Mouse (Mus musculus) forebrain, embryonic 11.5 days (tissue): ENCODE results near the gene Zdhhc3. TPM values are rescaled to one million over a fixed set of nuclear protein-coding genes. Genes with fewer than 3 reads are reported as not detected.

Experiments used
- ATAC-seq: fragments of 200-750 bp; cut with Nextera tagmentation; replicated peaks from 2 replicates; pipeline ENCODE4 v1.8.0; 2017; ENCODE audit warnings: moderate TSS enrichment; ENCODE audit not compliant: low FRiP score
- DNase-seq: peaks from one replicate; pipeline ENCODE4 v3.0.0-alpha.2; 2017; ENCODE audit warnings: low spot score
- H3K27ac ChIP-seq: fragments of 300-500 bp; sonication (generic); 2 replicates; pipeline ENCODE4 v1.5.1; 2014; ENCODE audit warnings: low read depth, low read length
- H3K27me3 ChIP-seq: fragments of 300-500 bp; sonication (generic); 2 replicates; pipeline ENCODE4 v1.6.1; 2014; ENCODE audit warnings: mild to moderate bottlenecking, low read length, mixed read lengths; ENCODE audit not compliant: control insufficient read depth, insufficient read depth
- H3K36me3 ChIP-seq: fragments of 300-500 bp; sonication (generic); 2 replicates; pipeline ENCODE4 v1.6.1; 2014; ENCODE audit warnings: mild to moderate bottlenecking, low read length, moderate library complexity, mixed read lengths; ENCODE audit not compliant: control insufficient read depth, insufficient read depth
- H3K4me1 ChIP-seq: fragments of 300-500 bp; sonication (generic); replicated peaks from 2 replicates; pipeline ENCODE4 v1.6.1; 2014; ENCODE audit warnings: low read length, mixed read lengths; ENCODE audit not compliant: control insufficient read depth, insufficient read depth
- H3K4me2 ChIP-seq: fragments of 300-500 bp; sonication (generic); 2 replicates; pipeline ENCODE4 v1.6.1; 2014; ENCODE audit warnings: low read depth, mild to moderate bottlenecking, low read length, moderate library complexity, mixed read lengths; ENCODE audit not compliant: severe bottlenecking
- H3K4me3 ChIP-seq: fragments of 300-500 bp; sonication (generic); 2 replicates; pipeline ENCODE4 v1.5.1; 2014; ENCODE audit warnings: low read depth, low read length
- H3K9ac ChIP-seq: fragments of 300-500 bp; sonication (generic); 2 replicates; pipeline ENCODE4 v1.6.1; 2014; ENCODE audit warnings: low read length
- H3K9me3 ChIP-seq: fragments of 300-500 bp; sonication (generic); 2 replicates; pipeline ENCODE4 v1.6.1; 2016; ENCODE audit warnings: low read length, mixed read lengths; ENCODE audit not compliant: control insufficient read depth
- WGBS: fragments of 180-500 bp; shearing (Covaris S2); extraction: QIAGEN DNeasy Blood & Tissue Kit; methylation state at CpG from one replicate; pipeline ENCODE4 v1.1.7; 2014; 5-methylcytosine and 5-hydroxymethylcytosine counted together
- polyA plus RNA-seq: library from polyadenylated mRNA; unstranded; fragments of >200 nt; fragmentation: Nextera tagmentation; extraction: Ambion mirVana; gene quantifications from 2 replicates; pipeline ENCODE4 v1.2.1, GENCODE M21; 2014

Zdhhc3 gene
- polyA plus RNA-seq, 1 experiment from 2014 or later = 69.2 TPM

- Histone ChIP-seq H3K36me3 (no peaks in the 10 kb centered on the region), H3K9me3 (no peaks in the 10 kb centered on the region), H3K27ac (no peak overlapping the region), H3K4me1 (no peaks in the 10 kb centered on the region), H3K4me3 (no peak overlapping the region), H3K27me3 (no peaks in the 10 kb centered on the region), H3K9ac (no peak overlapping the region), H3K4me2 (no peak overlapping the region)
- DNase-seq (no peak), ATAC-seq (no peak)
- WGBS = 90% methylated on average over 3 of the region's 3 CpGs
Observed at GRCm38 (mm10) chr9:123060172-123060571, 52.8 kb downstream of the Zdhhc3 start.

- ATAC-seq = no peak
- H3K4me1 ChIP-seq = no peaks in the 10 kb centered on the region
- H3K27ac ChIP-seq = no peak overlapping the region
- no peaks in the 10 kb centered on the region for H3K9me3 ChIP-seq
- DNase-seq = no peak
- H3K36me3 ChIP-seq = no peaks in the 10 kb centered on the region
- no peak overlapping the region for H3K9ac ChIP-seq
- no peak overlapping the region for H3K4me3 ChIP-seq
- H3K4me2 ChIP-seq = no peak overlapping the region
- no peaks in the 10 kb centered on the region for H3K27me3 ChIP-seq
Observed at GRCm38 (mm10) chr9:123058724-123059292, 54.2 kb downstream of the Zdhhc3 start.

GRCm38 (mm10) chr9:123047665-123048064, 65.3 kb downstream of the Zdhhc3 start:
- DNase-seq (no peak), ATAC-seq (no peak)
- no peaks in the 10 kb centered on the region for H3K36me3 ChIP-seq
- H3K4me2 ChIP-seq = no peak overlapping the region
- no peaks in the 10 kb centered on the region for H3K27me3 ChIP-seq
- WGBS = 89% methylated on average over 1 of the region's 1 CpGs
- no peak overlapping the region for H3K9ac ChIP-seq
- H3K27ac ChIP-seq = no peak overlapping the region
- no peak overlapping the region for H3K4me3 ChIP-seq
- no peaks in the 10 kb centered on the region for H3K4me1 ChIP-seq
- no peaks in the 10 kb centered on the region for H3K9me3 ChIP-seq

GRCm38 (mm10) chr9:123034426-123034825, 78.6 kb downstream of the Zdhhc3 start, which contains the start of gene Tgm4:
Tgm4 (plus strand) TSS chr9:123034726.
- no peak within 1 kb of the TSS for H3K4me2 ChIP-seq
- H3K27ac ChIP-seq = no peak within 1 kb of the TSS
- no peak within 1 kb of the TSS for H3K9ac ChIP-seq
- no peaks in the 10 kb centered on the region for H3K36me3 ChIP-seq
- no peak within 1 kb of the TSS for H3K4me3 ChIP-seq
- no peak for ATAC-seq
- H3K27me3 ChIP-seq = no peaks in the 10 kb centered on the region
- H3K9me3 ChIP-seq = no peaks in the 10 kb centered on the region
- 87% methylated on average over 4 of the region's 4 CpGs for WGBS
- H3K4me1 ChIP-seq = no peaks in the 10 kb centered on the region
- peak; percentile 24 for DNase-seq

GRCm38 (mm10) chr9:123031496-123032246, 81.3 kb downstream of the Zdhhc3 start:
- no peak overlapping the region for H3K27ac ChIP-seq
- no peaks in the 10 kb centered on the region for H3K36me3 ChIP-seq
- H3K4me2 ChIP-seq = no peak overlapping the region
- H3K4me1 ChIP-seq = no peaks in the 10 kb centered on the region
- no peak overlapping the region for H3K4me3 ChIP-seq
- no peak for ATAC-seq
- H3K27me3 ChIP-seq = no peaks in the 10 kb centered on the region
- DNase-seq = peak; percentile 45
- WGBS = 84% methylated on average over 13 of the region's 13 CpGs
- no peak overlapping the region for H3K9ac ChIP-seq
- H3K9me3 ChIP-seq = no peaks in the 10 kb centered on the region

GRCm38 (mm10) chr9:123024201-123024600, 88.8 kb downstream of the Zdhhc3 start:
- peaks cover 4% of the 10 kb centered on the region; the same call in 1 of the 2 replicates for H3K4me1 ChIP-seq
- 77% methylated on average over 2 of the region's 2 CpGs for WGBS
- no peaks in the 10 kb centered on the region for H3K9me3 ChIP-seq
- H3K4me2 ChIP-seq = no peak overlapping the region
- DNase-seq (no peak), ATAC-seq (no peak)
- no peaks in the 10 kb centered on the region for H3K36me3 ChIP-seq
- H3K9ac ChIP-seq = no peak overlapping the region
- no peak overlapping the region for H3K27ac ChIP-seq
- no peak overlapping the region for H3K4me3 ChIP-seq
- H3K27me3 ChIP-seq = no peaks in the 10 kb centered on the region

- ATAC-seq (peak; percentile 74), DNase-seq (no peak)
- no peaks in the 10 kb centered on the region for H3K27me3 ChIP-seq
- H3K9ac ChIP-seq = no peak overlapping the region
- no peak overlapping the region for H3K27ac ChIP-seq
- H3K36me3 ChIP-seq = no peaks in the 10 kb centered on the region; the same call in 1 of the 2 replicates
- H3K9me3 ChIP-seq = no peaks in the 10 kb centered on the region
- peak overlapping the region; percentile 85 for H3K4me2 ChIP-seq
- H3K4me1 ChIP-seq = peaks cover 4% of the 10 kb centered on the region; the same call in 1 of the 2 replicates
- WGBS = 42% methylated on average over 18 of the region's 24 CpGs
- H3K4me3 ChIP-seq = peak overlapping the region; percentile 67
Observed at GRCm38 (mm10) chr9:123021636-123022379, 91.2 kb downstream of the Zdhhc3 start.

GRCm38 (mm10) chr9:123020995-123021631, 91.9 kb downstream of the Zdhhc3 start, which contains the start of gene Tmem42:
Tmem42 (plus strand) TSS chr9:123021326.
- peak; percentile 93 for DNase-seq
- peak; percentile 95 for ATAC-seq
- Histone ChIP-seq H3K36me3 (no peaks in the 10 kb centered on the region; the same call in 1 of the 2 replicates), H3K4me1 (peaks cover 4% of the 10 kb centered on the region; the same call in 1 of the 2 replicates), H3K27me3 (no peaks in the 10 kb centered on the region), H3K9ac (peak within 1 kb of the TSS; percentile 81), H3K9me3 (no peaks in the 10 kb centered on the region), H3K27ac (peak within 1 kb of the TSS; percentile 83), H3K4me3 (peak within 1 kb of the TSS; percentile 67), H3K4me2 (peak within 1 kb of the TSS; percentile 85)
- under 1% methylated on average over 47 of the region's 69 CpGs for WGBS
